Mouse (Mus musculus) cerebellum, adult 9-10 months (tissue): ENCODE measurements around the gene Zfp879.
A peak's percentile ranks its signal among the peaks of the same experiment; 100 is the strongest.

Experiments
- DNase-seq: peaks from one replicate; pipeline ENCODE4 v3.0.0; 2022

The Zfp879 gene

GRCm38 (mm10) chr11:50841023-50841735 is at the start of gene Zfp879:
Gene Zfp879 (minus strand): TSS chr11:50841552.
- DNase-seq: peak; percentile 98

GRCm38 (mm10) chr11:50887390-50888128 is 46.2 kb upstream of the Zfp879 start, which contains the start of gene Zfp454:
Gene Zfp454 (minus strand): TSS chr11:50887651.
- peak; percentile 98 for DNase-seq

GRCm38 (mm10) chr11:50886933-50887293 is 45.6 kb upstream of the Zfp879 start:
- no peak for DNase-seq

GRCm38 (mm10) chr11:50886231-50886932 is 45.0 kb upstream of the Zfp879 start:
- DNase-seq: peak; percentile 39

- no peak for DNase-seq
These were observed 42.4 kb upstream of the Zfp879 start for GRCm38 (mm10) chr11:50883756-50884155.

GRCm38 (mm10) chr11:50878641-50879040 is 37.3 kb upstream of the Zfp879 start:
- no peak for DNase-seq

GRCm38 (mm10) chr11:50850989-50851601 is 9.7 kb upstream of the Zfp879 start:
- no peak for DNase-seq

- DNase-seq: no peak
These were observed 8.9 kb upstream of the Zfp879 start, which contains the start of gene Grm6 for GRCm38 (mm10) chr11:50850177-50850735. Gene Grm6 (plus strand): TSS chr11:50850685.

GRCm38 (mm10) chr11:50849310-50849709 is 8.0 kb upstream of the Zfp879 start:
- no peak for DNase-seq

GRCm38 (mm10) chr11:50848520-50849137 is 7.3 kb upstream of the Zfp879 start:
- no peak for DNase-seq

GRCm38 (mm10) chr11:50847047-50847446 is 5.7 kb upstream of the Zfp879 start:
- DNase-seq: no peak

GRCm38 (mm10) chr11:50845951-50846350 is 4.6 kb upstream of the Zfp879 start:
- no peak for DNase-seq

- no peak for DNase-seq
These were observed 5.6 kb downstream of the Zfp879 start for GRCm38 (mm10) chr11:50835727-50836126.

- DNase-seq: peak; percentile 88
These were observed 14.1 kb downstream of the Zfp879 start, which contains the start of gene Zfp354c for GRCm38 (mm10) chr11:50827010-50827953. Gene Zfp354c (minus strand): TSS chr11:50827724.

- no peak for DNase-seq
These were observed 15.1 kb downstream of the Zfp879 start for GRCm38 (mm10) chr11:50826214-50826613.

GRCm38 (mm10) chr11:50814233-50814632 is 27.1 kb downstream of the Zfp879 start:
- DNase-seq: no peak

GRCm38 (mm10) chr11:50798836-50799235 is 42.5 kb downstream of the Zfp879 start:
- DNase-seq: no peak

- DNase-seq: no peak
These were observed 43.7 kb downstream of the Zfp879 start for GRCm38 (mm10) chr11:50797674-50798073.
